Mouse (Mus musculus) spleen, postnatal 36 days (tissue): ENCODE measurements around the gene Ncapd3.

Source experiments
- DNase-seq, 2 experiments: peaks; one replicate each; pipeline ENCODE4 v3.0.0; 2022; ENCODE audit warnings: low spot score in 2 of 2, mixed read lengths in 1 of 2

The Ncapd3 gene

DNA sequence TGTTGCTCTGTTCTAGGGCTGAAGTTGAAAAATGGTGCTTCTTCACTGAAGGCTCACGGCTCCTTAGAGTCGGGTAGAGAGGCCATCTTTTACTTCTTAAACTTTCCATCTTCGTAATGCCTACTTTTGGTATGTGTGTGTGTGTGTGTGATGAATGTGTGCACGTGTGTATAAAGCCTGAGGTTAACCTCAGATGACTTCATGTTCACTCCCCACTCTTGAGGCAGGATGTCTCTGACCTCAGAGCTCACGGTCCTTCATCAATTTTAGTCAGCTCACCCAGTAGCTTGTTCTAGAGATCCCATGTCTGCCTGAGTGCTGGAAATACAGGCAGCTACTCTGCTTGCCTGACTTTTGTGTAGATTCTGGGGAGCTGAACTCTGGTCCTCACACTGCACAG, 13.9 kb downstream of the Ncapd3 start:
- no peak for DNase-seq

GRCm38 (mm10) chr9:27049492-27049891, 19.5 kb downstream of the Ncapd3 start:
- DNase-seq = no peak

DNA sequence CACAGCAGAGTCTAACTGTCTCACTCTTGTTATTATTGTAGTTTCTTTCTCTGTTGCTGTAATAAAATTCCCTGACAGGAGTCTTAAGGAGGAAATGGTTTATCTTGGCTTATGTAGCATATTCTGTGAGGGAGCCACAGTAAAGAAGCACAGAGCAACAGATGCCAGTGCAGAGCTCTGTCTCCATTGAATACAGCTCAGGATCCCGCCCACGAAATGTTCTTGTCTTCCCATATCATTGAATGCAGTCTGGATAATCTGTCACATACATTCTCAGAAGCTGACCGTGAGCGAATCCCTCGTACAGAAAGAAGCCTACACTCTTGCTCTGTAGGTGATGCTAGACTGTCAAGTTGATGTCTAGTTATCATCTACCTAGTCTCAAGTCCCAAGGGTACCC, 28.4 kb downstream of the Ncapd3 start:
- no peak for DNase-seq

- DNase-seq = no peak
These were observed 40.9 kb downstream of the Ncapd3 start for GRCm38 (mm10) chr9:27070895-27071294.

GRCm38 (mm10) chr9:27074677-27075076, 44.7 kb downstream of the Ncapd3 start:
- no peak for DNase-seq

DNA sequence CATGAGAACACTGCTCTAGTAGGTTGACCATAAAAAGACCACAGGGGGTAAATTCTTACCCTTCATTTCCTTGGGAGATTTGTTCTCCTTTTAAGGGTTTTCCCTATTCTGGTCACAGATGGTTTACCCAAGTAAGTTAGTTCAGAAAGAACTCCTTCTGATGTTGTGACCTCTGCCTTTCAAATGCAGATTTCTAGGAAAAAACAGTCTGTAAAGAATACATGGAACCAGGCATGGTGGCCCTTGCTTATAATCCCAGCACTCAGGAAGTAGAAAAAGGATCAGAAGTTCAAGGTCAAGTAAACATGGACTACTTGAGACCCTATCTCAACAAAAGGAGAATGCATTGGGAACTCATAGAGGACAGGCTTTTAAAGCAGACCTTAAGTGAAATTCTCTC, 45.8 kb downstream of the Ncapd3 start:
- DNase-seq = no peak

- DNase-seq = no peak
These were observed 56.3 kb downstream of the Ncapd3 start for GRCm38 (mm10) chr9:27086256-27086655.

GRCm38 (mm10) chr9:27087402-27087801, 57.4 kb downstream of the Ncapd3 start:
- DNase-seq = no peak

DNA sequence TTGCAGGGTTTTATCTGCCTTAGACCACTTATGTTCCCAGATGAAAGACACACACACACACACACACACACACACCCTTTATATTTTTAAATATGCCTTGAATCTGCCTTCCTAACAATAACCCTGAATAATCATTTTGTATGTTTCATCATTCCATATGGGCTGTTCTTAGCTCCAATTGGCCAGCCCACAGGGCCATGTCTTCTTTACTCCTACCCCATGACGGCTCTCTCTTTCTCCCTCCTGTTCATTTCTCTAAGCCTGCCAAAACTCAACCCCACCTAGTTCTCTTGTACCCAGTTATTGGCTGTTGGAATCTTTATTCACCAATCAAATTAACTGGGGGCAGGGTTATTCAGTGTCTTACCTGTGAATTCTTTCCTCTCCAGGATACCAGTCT, 60.2 kb downstream of the Ncapd3 start:
- no peak for DNase-seq

DNA sequence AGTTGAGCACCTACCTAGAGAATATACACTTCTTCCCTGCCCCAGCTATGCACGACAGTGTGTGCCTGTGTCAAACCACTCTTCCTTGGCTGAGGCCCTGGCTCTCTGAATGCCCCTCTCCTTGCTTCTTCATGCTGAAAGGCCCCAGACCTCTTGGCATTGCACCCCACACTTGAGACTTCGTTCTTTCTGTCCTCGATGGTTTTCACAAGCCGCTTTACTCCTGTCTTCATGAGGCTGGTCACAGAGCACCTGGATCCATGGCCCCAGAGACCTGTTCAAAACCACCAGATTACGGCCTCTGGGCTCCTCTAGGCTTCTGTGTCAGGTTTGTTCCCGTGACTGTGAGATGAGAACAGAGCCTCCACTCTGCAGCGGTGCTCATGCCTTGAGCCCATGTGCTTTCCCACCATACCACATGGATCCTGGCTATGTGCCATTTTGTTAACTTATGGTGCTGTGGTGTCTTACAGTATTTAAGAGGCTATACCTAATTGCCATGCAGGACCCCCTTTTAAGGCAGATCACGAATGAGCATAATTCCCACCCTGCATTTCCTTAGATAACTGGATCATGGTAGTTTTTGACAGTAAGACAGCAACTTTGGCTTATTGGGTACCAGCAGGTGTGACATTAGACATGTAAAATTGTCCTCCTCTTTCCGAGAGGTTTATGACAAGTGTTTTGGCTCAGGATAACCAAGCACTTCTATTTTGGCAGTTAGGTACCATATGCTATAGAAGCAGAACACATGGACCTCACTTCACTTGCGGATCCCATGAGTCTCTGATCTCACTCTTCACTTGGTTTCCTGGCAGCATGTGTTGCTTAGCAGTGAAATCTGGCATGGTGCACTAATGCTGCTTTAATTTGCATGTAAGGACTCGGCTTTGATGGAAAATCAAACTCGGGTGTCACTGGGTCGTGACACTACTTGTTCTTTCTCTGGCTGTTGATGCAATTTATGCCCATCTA, 61.1 kb downstream of the Ncapd3 start:
- no peak for DNase-seq

DNA sequence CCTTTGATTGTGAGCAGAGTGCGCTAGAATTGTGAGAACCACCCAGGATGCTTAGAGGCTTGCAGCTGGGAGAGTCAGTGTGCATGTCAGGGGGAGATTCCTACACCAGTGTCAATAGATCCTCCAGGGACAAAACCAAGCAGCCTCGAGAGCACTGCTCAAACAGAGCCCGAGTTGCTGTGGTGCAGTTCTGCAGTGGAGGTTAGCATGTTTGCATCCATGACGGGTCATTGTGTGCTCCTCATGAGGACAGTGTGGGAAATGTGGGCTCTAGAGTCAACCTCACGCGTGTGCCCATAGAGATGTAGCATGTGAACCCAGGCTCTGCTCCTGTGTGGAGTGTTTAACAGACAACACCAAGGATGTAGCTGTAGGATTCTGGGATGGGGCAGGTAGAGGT, 62.9 kb downstream of the Ncapd3 start:
- DNase-seq = no peak

- no peak for DNase-seq
These were observed 68.1 kb downstream of the Ncapd3 start for GRCm38 (mm10) chr9:27098092-27098491.

- no peak for DNase-seq
These were observed 68.6 kb downstream of the Ncapd3 start for GRCm38 (mm10) chr9:27098557-27098956.

- no peak for DNase-seq
These were observed 69.5 kb downstream of the Ncapd3 start for GRCm38 (mm10) chr9:27099474-27099873.

- no peak for DNase-seq
These were observed 71.5 kb downstream of the Ncapd3 start for GRCm38 (mm10) chr9:27101466-27101865.

- DNase-seq = no peak
These were observed 76.1 kb downstream of the Ncapd3 start for GRCm38 (mm10) chr9:27106081-27106480.

- no peak for DNase-seq
These were observed 78.5 kb downstream of the Ncapd3 start for GRCm38 (mm10) chr9:27108451-27108850.

- peak; percentile 24 to 30 for DNase-seq
These were observed 79.8 kb downstream of the Ncapd3 start for GRCm38 (mm10) chr9:27109533-27110514.

GRCm38 (mm10) chr9:27110681-27111080, 80.7 kb downstream of the Ncapd3 start:
- no peak for DNase-seq

GRCm38 (mm10) chr9:27111756-27112155, 81.8 kb downstream of the Ncapd3 start:
- DNase-seq = no peak

- no peak for DNase-seq
These were observed 91.3 kb downstream of the Ncapd3 start for GRCm38 (mm10) chr9:27121254-27121653.

DNA sequence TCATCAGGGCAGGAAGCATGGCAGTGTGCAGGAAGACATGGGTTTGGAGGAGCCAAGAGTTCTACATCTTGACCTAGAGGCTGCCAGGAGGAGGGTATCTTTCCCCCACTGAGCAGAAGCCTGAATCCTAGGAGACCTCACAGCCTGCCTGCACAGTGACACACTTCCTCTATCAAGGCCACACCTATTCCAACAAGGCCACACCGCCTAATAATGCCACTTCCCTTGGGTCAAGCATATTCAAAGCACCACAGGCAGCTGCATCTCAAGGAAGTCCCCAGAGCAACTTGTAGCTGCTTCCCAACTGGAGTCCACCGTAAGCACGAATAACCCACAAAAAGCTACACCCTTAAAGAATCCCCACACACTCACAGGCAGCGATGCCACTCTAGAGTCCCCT, 92.1 kb downstream of the Ncapd3 start:
- DNase-seq = no peak
